ENCODE assay signal across 14 mouse cellular contexts in the genomic region with DNA sequence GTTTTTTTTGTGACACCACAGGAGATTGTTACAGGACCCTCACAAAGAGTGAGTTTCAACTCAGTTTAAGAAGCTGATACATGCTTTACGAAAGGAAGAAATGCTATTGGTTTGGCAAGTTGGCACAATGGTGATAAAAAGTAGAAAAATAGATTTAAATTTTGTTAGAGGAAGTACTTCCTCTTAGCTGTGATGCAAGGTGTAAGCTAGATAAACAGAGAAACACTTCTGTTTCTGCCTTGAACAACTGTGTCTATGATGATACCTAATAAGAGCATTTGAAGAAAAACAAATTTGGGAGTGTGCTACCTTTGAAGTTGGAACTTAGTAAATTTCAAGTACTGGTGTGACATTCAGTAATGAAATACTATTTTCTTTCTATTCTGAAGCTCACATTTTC.
"Had no signal": no experiment of that assay in that cellular context is flagged by ENCODE, and none has a peak within 500 bp of the region (broad histone marks: within the 10 kb centered on the region; RNA-seq: fewer than 3 reads in every experiment).

No protein-coding gene starts in this region.

- DNase-seq: kidney, adult 11 months; kidney, postnatal 10 days; kidney, postnatal 4 days; left cerebral cortex, postnatal 4 days; lung, postnatal 14 days; midbrain, embryonic 14.5 days; right cerebral cortex, adult 18-20 months; right cerebral cortex, postnatal 25 days; thymus, postnatal 36 days had no signal

- H3K9me3 ChIP-seq: liver, embryonic 12.5 days; lung, embryonic 15.5 days; midbrain, embryonic 10.5 days; neural tube, embryonic 12.5 days had no signal

- H3K27me3 ChIP-seq: liver, embryonic 12.5 days; lung, embryonic 15.5 days; neural tube, embryonic 12.5 days had no signal

- H3K4me3 ChIP-seq: layer of hippocampus, adult 2 months; liver, embryonic 12.5 days; lung, embryonic 15.5 days; midbrain, embryonic 10.5 days; neural tube, embryonic 12.5 days had no signal

- ATAC-seq: liver, embryonic 12.5 days had no signal

- H3K9ac ChIP-seq: liver, embryonic 12.5 days; lung, embryonic 15.5 days; neural tube, embryonic 12.5 days had no signal

- H3K27ac ChIP-seq: layer of hippocampus, adult 2 months; liver, embryonic 12.5 days; lung, embryonic 15.5 days; midbrain, embryonic 10.5 days; neural tube, embryonic 12.5 days had no signal
